Mouse (Mus musculus) lung, postnatal 0 days (tissue): ENCODE measurements around the gene Sbno2. TPM values are rescaled to one million over a fixed set of nuclear protein-coding genes. Genes with fewer than 3 reads are reported as not detected.

Experiments
- ATAC-seq: fragments of 200-750 bp; cut with Nextera tagmentation; 2 replicates; pipeline ENCODE4 v1.8.0; 2017; ENCODE audit warnings: moderate library complexity
- DNase-seq: peaks from one replicate; pipeline ENCODE4 v3.0.0-alpha.2; 2016; ENCODE audit warnings: low spot score
- H3K27ac ChIP-seq: fragments of 300-500 bp; sonication (generic); 2 replicates; pipeline ENCODE4 v1.5.1; 2014; ENCODE audit warnings: antibody characterized with exemption, mild to moderate bottlenecking, low read length, mixed read lengths
- H3K27me3 ChIP-seq: fragments of 300-500 bp; sonication (generic); replicated peaks from 2 replicates; pipeline ENCODE4 v1.6.1; 2014; ENCODE audit warnings: low read length, mixed read lengths; ENCODE audit not compliant: insufficient read depth
- H3K36me3 ChIP-seq: fragments of 300-500 bp; sonication (generic); 2 replicates; pipeline ENCODE4 v1.6.1; 2014; ENCODE audit warnings: low read length, mixed read lengths; ENCODE audit not compliant: insufficient read depth
- H3K4me1 ChIP-seq: fragments of 300-500 bp; sonication (generic); 2 replicates; pipeline ENCODE4 v1.6.1; 2014; ENCODE audit warnings: antibody characterized with exemption, low read depth, low read length, mixed read lengths; ENCODE audit not compliant: insufficient read depth
- H3K4me2 ChIP-seq: fragments of 300-500 bp; sonication (generic); replicated peaks from 2 replicates; pipeline ENCODE4 v1.6.1; 2014; ENCODE audit warnings: low read depth, mild to moderate bottlenecking, low read length, moderate library complexity, mixed read lengths
- H3K4me3 ChIP-seq: fragments of 300-500 bp; sonication (generic); 2 replicates; pipeline ENCODE4 v1.5.1; 2014; ENCODE audit warnings: low read depth, low read length
- H3K9ac ChIP-seq: fragments of 300-500 bp; sonication (generic); replicated peaks from 2 replicates; pipeline ENCODE4 v1.6.1; 2014; ENCODE audit warnings: low read depth, mild to moderate bottlenecking
- H3K9me3 ChIP-seq: fragments of 300-500 bp; sonication (generic); 2 replicates; pipeline ENCODE4 v1.6.1; 2016; ENCODE audit warnings: low read length, mixed read lengths
- CTCF ChIP-seq: IDR thresholded peaks from 2 replicates; pipeline ENCODE4 v1.5.1; 2016; ENCODE audit warnings: antibody characterized with exemption, mild to moderate bottlenecking
- EP300 ChIP-seq: IDR thresholded peaks from 2 replicates; pipeline ENCODE4 v1.6.1; 2016; ENCODE audit warnings: antibody characterized with exemption, mild to moderate bottlenecking, control low read depth
- WGBS: fragments of 180-500 bp; shearing (Covaris S2); extraction: QIAGEN DNeasy Blood & Tissue Kit; methylation state at CpG from one replicate; pipeline ENCODE4 v1.1.7; 2014; 5-methylcytosine and 5-hydroxymethylcytosine counted together
- polyA plus RNA-seq: library from polyadenylated mRNA; unstranded; fragments of >200 nt; fragmentation: Nextera tagmentation; extraction: Ambion mirVana; gene quantifications from 2 replicates; pipeline ENCODE4 v1.2.1, GENCODE M21; 2015

Gene Sbno2
- polyA plus RNA-seq, 1 experiment from 2014 or later, result 17.5 TPM

DNA sequence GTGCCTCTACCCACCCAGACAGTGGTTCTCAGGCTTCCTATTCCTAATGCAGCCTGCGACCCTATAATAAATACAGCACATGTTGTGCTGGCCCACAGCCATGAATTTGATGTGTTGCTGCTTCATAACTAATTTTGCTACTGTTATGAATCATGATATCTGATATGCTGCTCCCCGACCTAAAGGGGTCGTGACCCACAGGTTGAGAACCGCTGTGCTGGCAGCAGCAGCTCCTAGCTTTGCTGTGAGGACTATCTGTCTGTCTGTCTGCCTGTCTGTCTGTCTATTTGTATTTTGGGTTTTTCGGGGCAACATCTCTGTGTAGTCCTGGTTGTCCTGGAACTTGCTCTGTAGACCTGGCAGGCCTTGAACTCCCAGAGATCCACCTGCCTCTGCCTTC is 81.6 kb downstream of the Sbno2 start:
- Histone ChIP-seq H3K4me1 (peaks cover 10% of the 10 kb centered on the region; the same call in 1 of the 2 replicates), H3K27ac (no peak overlapping the region), H3K9me3 (no peaks in the 10 kb centered on the region), H3K9ac (no peak overlapping the region), H3K4me2 (no peak overlapping the region), H3K27me3 (no peaks in the 10 kb centered on the region), H3K4me3 (no peak overlapping the region), H3K36me3 (no peaks in the 10 kb centered on the region)
- no peak for TF ChIP-seq EP300
- TF ChIP-seq CTCF, result no peak
- ATAC-seq (no peak), DNase-seq (no peak)
- WGBS, result 64% methylated on average over 5 of the region's 5 CpGs

- H3K9me3 ChIP-seq, result no peaks in the 10 kb centered on the region
- no peaks in the 10 kb centered on the region for H3K36me3 ChIP-seq
- H3K4me1 ChIP-seq, result peaks cover 10% of the 10 kb centered on the region; the same call in 1 of the 2 replicates
- TF ChIP-seq CTCF, result no peak
- no peak for TF ChIP-seq EP300
- no peak overlapping the region for H3K4me3 ChIP-seq
- ATAC-seq, result no peak
- no peaks in the 10 kb centered on the region for H3K27me3 ChIP-seq
- no peak overlapping the region for H3K4me2 ChIP-seq
- 95% methylated on average over 8 of the region's 8 CpGs for WGBS
- no peak overlapping the region for H3K9ac ChIP-seq
- DNase-seq, result no peak
- no peak overlapping the region for H3K27ac ChIP-seq
Measured at GRCm38 (mm10) chr10:80022806-80023205, 82.6 kb downstream of the Sbno2 start.

GRCm38 (mm10) chr10:80022164-80022563 is 83.2 kb downstream of the Sbno2 start:
- peaks cover 16% of the 10 kb centered on the region for H3K4me1 ChIP-seq
- H3K9me3 ChIP-seq, result no peaks in the 10 kb centered on the region
- no peak overlapping the region for H3K9ac ChIP-seq
- no peaks in the 10 kb centered on the region for H3K27me3 ChIP-seq
- no peak overlapping the region for H3K4me2 ChIP-seq
- no peak overlapping the region for H3K4me3 ChIP-seq
- TF ChIP-seq CTCF, result no peak
- TF ChIP-seq EP300, result no peak
- WGBS, result 82% methylated on average over 12 of the region's 12 CpGs
- H3K27ac ChIP-seq, result no peak overlapping the region
- no peak for DNase-seq
- no peak for ATAC-seq
- H3K36me3 ChIP-seq, result no peaks in the 10 kb centered on the region

DNA sequence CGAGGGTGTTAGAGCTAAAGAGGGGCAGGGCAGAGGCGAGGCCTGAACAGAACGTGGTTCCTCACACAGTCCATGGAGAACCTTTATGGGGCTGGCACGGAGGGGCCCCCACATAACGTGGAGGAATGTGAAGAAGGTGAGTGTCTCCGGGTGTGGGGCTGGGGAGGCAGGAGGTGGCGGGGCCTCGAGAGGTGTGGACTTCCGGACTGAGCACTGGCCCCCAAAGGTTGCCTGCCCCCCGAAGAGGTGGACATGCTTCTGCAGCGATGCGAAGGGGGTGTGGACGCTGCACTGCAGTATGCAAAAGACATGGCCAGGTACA is 84.1 kb downstream of the Sbno2 start:
- no peaks in the 10 kb centered on the region for H3K36me3 ChIP-seq
- H3K9ac ChIP-seq, result no peak overlapping the region
- H3K27ac ChIP-seq, result no peak overlapping the region
- peaks cover 16% of the 10 kb centered on the region for H3K4me1 ChIP-seq
- no peak overlapping the region for H3K4me2 ChIP-seq
- no peak for DNase-seq
- H3K27me3 ChIP-seq, result no peaks in the 10 kb centered on the region
- H3K4me3 ChIP-seq, result no peak overlapping the region
- WGBS, result 65% methylated on average over 12 of the region's 13 CpGs
- no peaks in the 10 kb centered on the region for H3K9me3 ChIP-seq
- TF ChIP-seq EP300, result no peak
- no peak for TF ChIP-seq CTCF
- ATAC-seq, result no peak

DNA sequence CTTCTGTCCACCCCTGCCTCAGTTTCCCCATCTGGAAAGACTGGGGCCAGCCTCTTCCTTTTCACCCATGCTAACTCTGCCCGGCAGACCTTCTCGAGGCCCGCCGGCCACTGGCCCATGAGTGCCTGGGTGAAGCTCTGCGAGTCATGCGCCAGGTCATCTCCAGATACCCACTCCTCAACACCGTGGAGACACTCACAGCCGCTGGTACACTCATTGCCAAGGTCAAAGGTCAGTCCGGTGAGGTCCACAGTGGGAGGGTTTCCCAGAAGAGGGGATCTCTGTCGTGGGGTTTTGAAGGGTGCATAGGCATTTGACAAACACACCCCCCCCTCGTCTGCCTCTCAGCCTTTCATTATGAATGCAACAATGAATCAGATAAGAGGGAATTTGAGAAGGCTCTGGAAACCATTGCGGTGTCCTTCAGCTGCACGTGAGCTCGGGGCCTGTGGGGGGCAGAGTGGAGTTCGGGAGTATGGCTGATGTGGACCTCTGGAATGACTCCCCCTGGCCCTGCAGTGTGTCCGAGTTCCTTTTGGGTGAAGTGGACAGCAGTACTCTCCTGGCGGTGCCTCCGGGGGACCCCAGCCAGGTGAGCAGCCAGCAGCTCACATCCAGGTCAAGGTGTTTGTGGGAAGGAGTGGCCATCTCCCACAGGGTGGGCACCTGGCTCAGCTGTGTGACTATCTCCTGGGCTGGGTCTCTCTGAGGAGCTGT is 84.6 kb downstream of the Sbno2 start:
- Histone ChIP-seq H3K27ac (no peak overlapping the region), H3K4me3 (no peak overlapping the region), H3K27me3 (no peaks in the 10 kb centered on the region), H3K4me2 (no peak overlapping the region), H3K9ac (no peak overlapping the region), H3K4me1 (peaks cover 16% of the 10 kb centered on the region), H3K9me3 (no peaks in the 10 kb centered on the region), H3K36me3 (no peaks in the 10 kb centered on the region)
- DNase-seq, result no peak
- no peak for ATAC-seq
- TF ChIP-seq EP300 (no peak), CTCF (peak; percentile 40)
- WGBS, result 69% methylated on average over 18 of the region's 18 CpGs

- Histone ChIP-seq H3K9me3 (no peaks in the 10 kb centered on the region), H3K4me1 (peaks cover 16% of the 10 kb centered on the region), H3K4me2 (peak overlapping the region; percentile 39; the same call in 1 of the 2 replicates), H3K27me3 (no peaks in the 10 kb centered on the region), H3K9ac (no peak overlapping the region), H3K27ac (peak overlapping the region; percentile 81; the same call in 1 of the 2 replicates), H3K4me3 (no peak overlapping the region), H3K36me3 (no peaks in the 10 kb centered on the region)
- TF ChIP-seq EP300 (no peak), CTCF (no peak)
- 37% methylated on average over 11 of the region's 11 CpGs for WGBS
- no peak for ATAC-seq
- no peak for DNase-seq
Measured at GRCm38 (mm10) chr10:80020191-80020590, 85.2 kb downstream of the Sbno2 start.
